ENCODE assay signal across 18 mouse cellular contexts in genomic region chr2:20747723-20748122, GRCm38 (mm10).
"Had no signal": no experiment of that assay in that cellular context is flagged by ENCODE, and none has a peak within 500 bp of the region (broad histone marks: within the 10 kb centered on the region; RNA-seq: fewer than 3 reads in every experiment).

No protein-coding gene starts in this region.

- H3K4me1 ChIP-seq: liver, embryonic 13.5 days; midbrain, embryonic 12.5 days; neural tube, embryonic 12.5 days had no signal

- H3K4me2 ChIP-seq: liver, embryonic 13.5 days; midbrain, embryonic 12.5 days; neural tube, embryonic 12.5 days had no signal

- H3K9ac ChIP-seq: liver, embryonic 13.5 days; midbrain, embryonic 12.5 days; neural tube, embryonic 12.5 days had no signal

- H3K4me3 ChIP-seq: liver, embryonic 13.5 days; midbrain, embryonic 12.5 days; neural tube, embryonic 12.5 days had no signal

- H3K27ac ChIP-seq: liver, embryonic 13.5 days; midbrain, embryonic 12.5 days; neural tube, embryonic 12.5 days; stomach, postnatal 0 days had no signal

- H3K27me3 ChIP-seq: liver, embryonic 13.5 days; midbrain, embryonic 12.5 days; neural tube, embryonic 12.5 days had no signal

- H3K36me3 ChIP-seq: midbrain, embryonic 12.5 days; neural tube, embryonic 12.5 days had no signal

- H3K9me3 ChIP-seq: liver, embryonic 13.5 days; midbrain, embryonic 12.5 days; neural tube, embryonic 12.5 days had no signal

- DNase-seq: kidney, adult 18-20 months; kidney, adult 9 months; kidney, postnatal 14 days; kidney, postnatal 4 days; layer of hippocampus, adult 9-11 months; liver, embryonic 13.5 days; lung, adult 2 months; lung, postnatal 14 days; lung, postnatal 4 days; right cerebral cortex, adult 18-20 months; right cerebral cortex, postnatal 14 days; right cerebral cortex, postnatal 4 days; thymus, adult 2 months; thymus, postnatal 14 days; thymus, postnatal 4 days had no signal
